Mouse (Mus musculus): ENCODE results near the gene Ythdf1.

DNA sequence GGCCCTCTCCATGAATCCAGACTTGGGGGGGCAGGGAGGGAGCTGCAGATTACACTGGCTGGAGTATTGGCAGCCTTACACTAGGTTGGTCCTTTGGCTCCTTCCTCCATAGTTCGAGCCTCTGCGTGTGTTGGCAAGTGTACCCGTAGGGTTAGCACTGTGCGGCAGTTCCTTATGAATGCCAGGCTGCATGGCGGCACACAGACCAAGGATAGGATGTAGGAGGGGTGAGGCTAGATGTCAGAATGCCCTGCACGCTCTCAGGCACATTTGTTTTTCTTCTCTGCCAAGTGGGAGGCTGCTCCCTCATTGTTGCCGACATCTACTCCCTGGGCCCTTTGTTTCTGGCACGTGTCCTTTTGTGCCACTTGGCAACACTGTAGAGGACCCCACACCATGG lies 63.6 kb downstream of the Ythdf1 start:
- TF ChIP-seq CTCF (conservative IDR thresholded peaks at IDR 0.05; ENCODE audit: low read length) (no peak), POU5F1 (IDR thresholded peaks at IDR 0.05; ENCODE audit: borderline replicate concordance, low read length) (no peak)
